ENCODE assay signal across 15 mouse cellular contexts in the genomic region with DNA sequence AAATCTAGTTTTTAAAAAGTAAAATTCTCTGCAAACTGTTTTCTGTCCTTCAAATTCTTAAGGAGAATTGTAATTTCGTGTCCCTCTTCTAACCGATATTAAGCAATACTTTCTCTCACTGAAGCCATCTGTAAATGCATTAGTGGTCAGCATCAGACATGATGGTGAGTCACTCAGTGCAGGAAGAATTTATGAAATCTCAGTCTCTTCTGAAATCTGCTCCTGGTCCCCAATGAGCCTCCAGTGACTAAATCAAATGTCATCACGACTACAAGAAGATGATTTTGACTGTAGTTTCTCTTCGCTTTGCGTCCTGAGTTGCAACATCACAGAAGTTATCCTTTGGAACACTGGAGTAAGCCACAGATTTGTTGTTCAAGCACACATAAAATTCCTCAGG.
DNase-seq lines count a peak whose midpoint lies in the region.
"Had no signal": no experiment of that assay in that cellular context is flagged by ENCODE, and none has a peak within 500 bp of the region (broad histone marks: within the 10 kb centered on the region; RNA-seq: fewer than 3 reads in every experiment).

No protein-coding gene starts in this region.

- peak; percentile 67 for DNase-seq in 3T3-L1 (ENCODE audit: low read depth, low spot score)
- peak; percentile 36 for DNase-seq in Muller cell, postnatal 12 days (ENCODE audit: inconsistent ontology term)
- peak; percentile 40 for DNase-seq in fibroblast of lung, adult 2 months (ENCODE audit: low read depth)
- DNase-seq in natural killer cell, adult 2 months (ENCODE audit: low spot score in 2 of 2): no peak
- DNase-seq in embryo, embryonic 9.5 days (ENCODE audit: extremely low spot score): no peak
- DNase-seq in adrenal gland, adult (ENCODE audit: inconsistent age in 2 of 2, low spot score in 1 of 2): no peak
- DNase-seq: adrenal gland, postnatal 10 days; adrenal gland, postnatal 36 days; cerebellum, adult 18-20 months; cerebellum, adult 9-10 months; cerebellum, postnatal 14 days; gastrocnemius, postnatal 25 days; heart, adult 11 months; kidney, adult 11 months; kidney, adult 8-10 months had no signal

Comparison
In these comparisons a context has a peak if more than half of its experiments do, and no peak if none do; other contexts are left out.
1. DNase-seq: peak in 3T3-L1 (single experiment), Muller cell, postnatal 12 days (single experiment) and fibroblast of lung, adult 2 months (single experiment); none in natural killer cell, adult 2 months (0 of 2), embryo, embryonic 9.5 days (single experiment) and adrenal gland, adult (0 of 2).